Mouse (Mus musculus): ENCODE data around the gene Nol10.
"Not testable (repeated sequence)": the region's sequence is repeated elsewhere in the genome, so short reads cannot be mapped to it uniquely, and the experiment has no call there.

The Nol10 gene

GRCm38 (mm10) chr12:17459223-17459622 is 111.0 kb downstream of the Nol10 start:
- DNase-seq (ENCODE audit: low spot score), result not testable (repeated sequence)

GRCm38 (mm10) chr12:17463706-17464105 is 115.4 kb downstream of the Nol10 start:
- DNase-seq (ENCODE audit: low spot score), result peak; percentile 28

- DNase-seq (ENCODE audit: low spot score), result peak; percentile 38
Measured at GRCm38 (mm10) chr12:17464550-17464949, 116.3 kb downstream of the Nol10 start.

GRCm38 (mm10) chr12:17466791-17467190 is 118.5 kb downstream of the Nol10 start:
- DNase-seq (ENCODE audit: low spot score), result no peak

- peak; percentile 42 for DNase-seq (ENCODE audit: low spot score)
Measured at GRCm38 (mm10) chr12:17468359-17468758, 120.1 kb downstream of the Nol10 start.

GRCm38 (mm10) chr12:17469869-17470268 is 121.6 kb downstream of the Nol10 start:
- DNase-seq (ENCODE audit: low spot score), result peak; percentile 38

- DNase-seq (ENCODE audit: low spot score), result peak; percentile 15
Measured at GRCm38 (mm10) chr12:17470528-17470927, 122.3 kb downstream of the Nol10 start.

GRCm38 (mm10) chr12:17471405-17471804 is 123.1 kb downstream of the Nol10 start:
- DNase-seq (ENCODE audit: low spot score), result peak; percentile 29

GRCm38 (mm10) chr12:17473128-17473527 is 124.9 kb downstream of the Nol10 start:
- peak; percentile 23 for DNase-seq (ENCODE audit: low spot score)

- no peak for DNase-seq (ENCODE audit: low spot score)
Measured at GRCm38 (mm10) chr12:17473862-17474261, 125.6 kb downstream of the Nol10 start.

GRCm38 (mm10) chr12:17474681-17475080 is 126.4 kb downstream of the Nol10 start:
- peak; percentile 27 for DNase-seq (ENCODE audit: low spot score)

- peak; percentile 37 for DNase-seq (ENCODE audit: low spot score)
Measured at GRCm38 (mm10) chr12:17475146-17475545, 126.9 kb downstream of the Nol10 start.

- DNase-seq (ENCODE audit: low spot score), result peak; percentile 35
Measured at GRCm38 (mm10) chr12:17478196-17478595, 129.9 kb downstream of the Nol10 start.

- DNase-seq (ENCODE audit: low spot score), result peak; percentile 31
Measured at GRCm38 (mm10) chr12:17478856-17479255, 130.6 kb downstream of the Nol10 start.
